28 mouse cellular contexts compared by ENCODE assay signal in genomic region chr5:63331186-63331585, GRCm38 (mm10).
A peak's percentile ranks its signal among the peaks of the same experiment; 100 is the strongest.
DNase-seq lines count a peak whose midpoint lies in the region; ATAC-seq and TF ChIP-seq lines count a peak whose summit lies in the region.
"Had no signal": no experiment of that assay in that cellular context is flagged by ENCODE, and none has a peak within 500 bp of the region (broad histone marks: within the 10 kb centered on the region; RNA-seq: fewer than 3 reads in every experiment).

No protein-coding gene starts in this region.

- H3K4me3 ChIP-seq in left cerebral cortex, adult 2 months: no peak overlapping the region
- H3K4me3 ChIP-seq: embryonic facial prominence, embryonic 13.5 days; embryonic facial prominence, embryonic 15.5 days; erythroblast, embryonic 14.5 days; forebrain, embryonic 10.5 days; forebrain, embryonic 12.5 days had no signal

- no peak for TF ChIP-seq CTCF in left cerebral cortex, adult 2 months (IDR thresholded peaks at IDR 0.05)

- peak overlapping the region; percentile 41; the same call in 1 of the 2 replicates for H3K27ac ChIP-seq in left cerebral cortex, adult 2 months
- H3K27ac ChIP-seq: embryonic facial prominence, embryonic 13.5 days; embryonic facial prominence, embryonic 15.5 days; forebrain, embryonic 10.5 days; forebrain, embryonic 12.5 days had no signal

- intact Hi-C loops in left cerebral cortex, adult 2 months (cut with DNase I): loop anchor here (2.0 to 10.0 kb wide), 4 partner anchors 62 to 316 kb away; partner anchors contain the start of gene Nwd2
- intact Hi-C loops in left cerebral cortex, postnatal 4 days (cut with DNase I): no loop called here
- intact Hi-C loops in left cerebral cortex, postnatal 14 days (cut with DNase I): loop anchor here (10.0 kb wide), 1 partner anchor 174 kb away; no protein-coding TSS in a partner anchor
- intact Hi-C loops in left cerebral cortex, postnatal 36 days (cut with DNase I): loop anchor here (5.0 kb wide), 2 partner anchors 61 to 171 kb away; no protein-coding TSS in a partner anchor

- no peak for DNase-seq in frontal cortex, postnatal 25 days (ENCODE audit: low spot score in 2 of 2)
- DNase-seq in left cerebral cortex, adult 2 months (ENCODE audit: extremely low spot score in 1 of 2, low spot score in 2 of 2): no peak
- no peak for DNase-seq in left cerebral cortex, postnatal 4 days
- DNase-seq in left cerebral cortex, postnatal 14 days (ENCODE audit: low spot score in 2 of 2): peak; percentile 7 to 36
- no peak for DNase-seq in left cerebral cortex, postnatal 36 days (ENCODE audit: low spot score in 2 of 2)
- peak; percentile 70 for DNase-seq in brain, adult 2 months (ENCODE audit: low read depth, low spot score)
- no peak for DNase-seq in lung, adult 18-20 months
- DNase-seq: adrenal gland, adult 8-10 months; adrenal gland, postnatal 14 days; adrenal gland, postnatal 36 days; B cell, adult 2 months; cerebellum, adult 11 months; cerebellum, adult 18-20 months; cerebellum, adult 8-10 months; cerebellum, adult 9-11 months; cerebellum, postnatal 14 days; cerebellum, postnatal 36 days; embryo, embryonic 11 days had no signal

- ATAC-seq in frontal cortex, adult (ENCODE audit: low TSS enrichment): peak; percentile 88
- ATAC-seq: activated CD4-positive, CD25-positive, alpha-beta regulatory T cell, adult 4 months; CD4-positive, CD25-positive, alpha-beta regulatory T cell, adult 4 months; forebrain, embryonic 14.5 days; Patski had no signal

Comparison
In these comparisons a context has a peak if more than half of its experiments do, and no peak if none do; other contexts are left out.
1. DNase-seq: peak in left cerebral cortex, postnatal 14 days (2 of 2) and brain, adult 2 months (single experiment); none in frontal cortex, postnatal 25 days (0 of 2), left cerebral cortex, adult 2 months (0 of 2), left cerebral cortex, postnatal 4 days (single experiment), left cerebral cortex, postnatal 36 days (0 of 2) and lung, adult 18-20 months (0 of 2).